Mouse (Mus musculus): Measurements from ENCODE around the gene Arhgef2. TPM values are rescaled to one million over a fixed set of nuclear protein-coding genes. Genes with fewer than 3 reads are reported as not detected.

Arhgef2 gene
- total RNA-seq, 1 experiment from 2014 or later, result 164 TPM

DNA sequence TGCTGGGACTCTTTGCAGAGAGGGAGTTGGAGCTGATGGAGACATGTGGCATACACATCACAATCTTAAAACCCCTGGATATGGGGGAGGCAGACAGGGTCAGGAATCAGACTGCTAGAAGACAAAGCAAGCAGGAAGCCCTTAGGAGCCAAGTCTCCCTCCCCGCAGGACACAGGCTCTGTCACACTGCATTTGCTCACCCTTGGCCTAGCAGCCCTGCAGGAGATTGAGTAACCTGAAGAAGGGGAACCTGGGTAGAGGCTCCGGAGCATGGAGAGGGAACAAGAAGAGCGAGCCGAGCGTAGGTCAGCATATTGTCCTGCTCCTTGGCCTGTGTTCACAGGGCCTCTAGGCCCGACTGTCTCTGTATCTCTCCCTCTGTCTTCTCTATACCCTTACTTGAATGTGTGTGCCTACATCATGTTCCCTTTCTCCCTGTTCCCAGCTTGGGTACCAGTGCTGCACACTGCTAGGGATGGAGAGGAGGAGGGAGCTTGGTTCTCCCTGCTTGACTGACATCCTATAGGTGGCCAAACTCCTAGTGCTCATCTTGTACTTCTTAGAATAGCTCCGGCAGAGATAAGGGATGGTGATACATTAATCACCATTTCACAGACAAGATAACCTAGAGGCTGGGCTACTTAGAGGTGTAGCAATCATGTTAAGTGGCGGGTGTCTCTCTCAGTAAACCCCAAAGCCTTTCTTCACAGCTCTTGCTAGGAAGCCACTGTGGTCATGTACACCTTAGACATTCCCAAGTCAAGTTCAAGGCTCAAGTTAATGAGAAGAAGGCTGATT is 12.5 kb downstream of the Arhgef2 start:
- ATAC-seq (ENCODE audit: extremely low read depth, insufficient number of reproducible peaks, low FRiP score, poor library complexity, severe bottlenecking), result peak; percentile 61

DNA sequence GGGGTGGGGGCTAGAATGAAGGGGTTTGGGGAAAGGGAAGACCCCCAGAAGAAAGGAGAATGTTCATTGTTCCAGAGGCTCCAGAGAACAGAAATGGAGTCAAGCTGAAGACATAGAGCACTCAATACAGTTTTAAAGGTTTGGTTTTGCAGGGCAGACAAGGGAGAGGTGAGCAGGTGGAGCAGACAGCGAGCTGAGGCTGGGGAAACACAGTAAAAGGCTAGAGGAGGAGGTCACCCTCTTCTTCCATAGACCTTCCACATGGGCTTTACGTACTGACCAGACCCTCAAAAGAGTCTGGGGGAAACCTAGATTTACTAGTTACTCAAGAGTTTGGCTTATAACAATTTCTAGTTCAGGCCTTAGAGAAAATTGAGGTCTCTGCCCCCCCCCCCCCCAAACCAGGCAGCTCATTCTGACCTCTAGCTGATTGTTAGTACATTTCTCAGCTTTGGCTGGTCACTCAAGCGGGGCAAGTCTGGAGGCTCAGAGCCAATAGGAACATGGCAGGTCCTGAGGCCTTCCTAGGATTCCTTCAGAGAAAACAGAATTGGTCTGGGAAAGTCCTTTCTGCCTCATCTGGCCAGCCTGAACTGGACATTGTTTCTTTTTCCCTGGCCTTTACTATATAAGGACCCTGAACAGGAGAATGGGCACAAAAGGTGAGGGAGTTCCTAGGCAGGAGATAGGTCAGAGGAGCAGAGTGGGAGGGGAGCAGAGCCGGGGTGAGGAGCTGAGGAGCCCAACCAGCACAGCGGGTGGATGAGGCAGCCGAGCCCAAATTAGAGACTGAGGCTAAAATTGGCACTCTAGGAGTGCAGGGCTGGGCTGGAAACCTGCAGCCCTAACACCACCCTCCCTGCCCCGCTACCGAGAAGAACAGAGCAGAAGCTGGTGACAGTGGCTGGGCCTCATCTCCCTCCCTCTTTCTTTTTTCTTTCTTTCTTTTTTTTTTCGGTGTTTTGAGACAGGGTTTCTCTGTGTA is 13.6 kb downstream of the Arhgef2 start:
- ATAC-seq (ENCODE audit: extremely low read depth, insufficient number of reproducible peaks, low FRiP score, poor library complexity, severe bottlenecking), result no peak

DNA sequence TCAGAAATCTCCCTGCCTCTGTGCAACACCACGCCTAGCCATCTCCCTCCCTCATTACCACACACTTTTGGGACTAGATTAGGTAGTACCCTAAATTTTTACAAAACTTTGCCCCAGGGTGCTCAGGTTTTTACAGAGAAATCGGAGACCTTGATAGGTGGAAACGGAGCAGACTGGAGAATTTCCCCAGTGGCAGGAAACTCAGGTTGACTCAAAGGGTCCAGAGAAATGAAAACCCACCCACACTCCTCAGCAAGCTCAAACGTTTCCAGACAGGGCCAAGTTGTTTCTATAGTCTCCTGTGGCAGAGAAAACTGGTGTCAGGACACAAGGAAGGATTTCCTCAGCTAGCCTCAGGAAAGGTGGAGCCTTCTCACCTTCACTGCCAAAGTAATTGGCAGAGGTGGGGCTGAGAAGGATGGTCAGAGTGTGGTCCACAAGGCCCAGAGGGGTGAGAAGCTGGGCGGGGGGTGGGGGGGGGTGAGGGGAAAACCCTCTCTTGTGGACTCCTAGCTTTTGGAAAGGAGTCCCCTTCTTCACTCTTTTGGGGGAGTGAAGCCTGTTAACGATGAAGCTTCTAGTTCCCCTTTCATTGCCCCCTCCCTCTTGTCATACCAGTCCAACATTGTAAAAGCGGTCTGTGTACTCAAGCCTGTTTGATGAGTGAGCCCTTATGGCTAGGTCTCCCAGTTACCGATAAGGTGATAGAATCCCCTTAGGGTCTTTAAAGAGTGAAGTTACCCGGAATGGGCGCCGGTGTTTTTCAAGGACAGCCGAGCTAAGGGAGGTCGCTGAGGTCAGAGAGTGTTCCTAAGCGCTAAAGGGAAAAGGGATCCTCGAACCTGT is 14.6 kb downstream of the Arhgef2 start:
- ATAC-seq (ENCODE audit: extremely low read depth, insufficient number of reproducible peaks, low FRiP score, poor library complexity, severe bottlenecking), result no peak

DNA sequence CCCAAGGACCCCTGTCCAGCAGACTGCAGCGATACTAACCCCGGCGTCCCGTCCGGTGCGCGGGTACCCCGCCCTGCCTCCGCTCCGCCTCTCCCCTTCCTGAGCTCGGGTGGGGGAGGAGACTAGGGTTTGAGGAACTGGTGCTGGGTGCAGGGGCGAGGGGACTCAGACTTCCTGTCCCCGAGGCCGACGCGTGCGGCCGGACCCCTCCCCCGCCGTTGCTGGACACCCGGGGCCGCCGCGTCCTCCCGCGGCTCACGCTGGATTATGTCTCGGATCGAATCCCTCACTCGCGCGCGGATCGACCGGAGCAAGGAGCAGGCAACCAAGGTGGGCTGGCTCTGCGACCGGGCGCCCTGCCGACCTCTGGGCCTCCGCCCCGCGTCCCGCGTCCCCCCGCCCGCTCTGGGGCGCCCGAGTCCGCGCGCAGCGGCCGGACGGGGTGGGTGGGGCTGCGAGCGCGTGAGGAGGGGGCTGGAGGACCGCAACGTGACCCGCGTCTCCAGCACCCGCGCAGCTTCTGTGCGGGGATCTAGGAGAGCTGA is 15.3 kb downstream of the Arhgef2 start:
- ATAC-seq (ENCODE audit: extremely low read depth, insufficient number of reproducible peaks, low FRiP score, poor library complexity, severe bottlenecking), result peak; percentile 84

DNA sequence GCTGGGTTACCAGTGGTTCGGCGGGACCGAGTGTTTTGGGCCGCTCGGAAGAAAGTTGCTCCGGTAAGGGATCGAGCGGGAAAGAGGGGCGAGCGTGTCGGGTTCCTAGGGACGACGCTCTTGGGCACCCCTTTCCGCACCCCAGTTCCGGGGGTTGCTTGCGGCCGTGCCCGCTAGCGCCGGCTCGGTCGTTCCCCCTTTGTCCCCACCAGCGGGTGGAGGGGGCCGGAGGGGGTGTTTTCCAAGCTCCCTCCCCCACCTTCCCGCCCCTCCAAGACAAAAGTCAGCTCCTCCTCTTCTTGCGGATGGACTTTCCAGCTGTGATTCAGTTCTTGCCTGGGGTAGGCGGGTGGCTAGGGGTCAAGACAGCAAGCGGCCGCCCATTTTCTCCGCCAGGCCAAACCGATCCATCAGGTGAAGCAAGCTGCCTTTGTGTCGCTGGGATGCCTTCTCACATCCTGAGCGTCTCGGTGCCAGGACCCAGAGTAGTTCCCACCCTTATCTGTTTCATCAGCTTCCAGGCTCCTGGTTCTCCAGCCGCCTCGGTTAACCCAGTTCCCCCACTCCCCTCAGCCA is 15.9 kb downstream of the Arhgef2 start:
- ATAC-seq (ENCODE audit: extremely low read depth, insufficient number of reproducible peaks, low FRiP score, poor library complexity, severe bottlenecking), result no peak

DNA sequence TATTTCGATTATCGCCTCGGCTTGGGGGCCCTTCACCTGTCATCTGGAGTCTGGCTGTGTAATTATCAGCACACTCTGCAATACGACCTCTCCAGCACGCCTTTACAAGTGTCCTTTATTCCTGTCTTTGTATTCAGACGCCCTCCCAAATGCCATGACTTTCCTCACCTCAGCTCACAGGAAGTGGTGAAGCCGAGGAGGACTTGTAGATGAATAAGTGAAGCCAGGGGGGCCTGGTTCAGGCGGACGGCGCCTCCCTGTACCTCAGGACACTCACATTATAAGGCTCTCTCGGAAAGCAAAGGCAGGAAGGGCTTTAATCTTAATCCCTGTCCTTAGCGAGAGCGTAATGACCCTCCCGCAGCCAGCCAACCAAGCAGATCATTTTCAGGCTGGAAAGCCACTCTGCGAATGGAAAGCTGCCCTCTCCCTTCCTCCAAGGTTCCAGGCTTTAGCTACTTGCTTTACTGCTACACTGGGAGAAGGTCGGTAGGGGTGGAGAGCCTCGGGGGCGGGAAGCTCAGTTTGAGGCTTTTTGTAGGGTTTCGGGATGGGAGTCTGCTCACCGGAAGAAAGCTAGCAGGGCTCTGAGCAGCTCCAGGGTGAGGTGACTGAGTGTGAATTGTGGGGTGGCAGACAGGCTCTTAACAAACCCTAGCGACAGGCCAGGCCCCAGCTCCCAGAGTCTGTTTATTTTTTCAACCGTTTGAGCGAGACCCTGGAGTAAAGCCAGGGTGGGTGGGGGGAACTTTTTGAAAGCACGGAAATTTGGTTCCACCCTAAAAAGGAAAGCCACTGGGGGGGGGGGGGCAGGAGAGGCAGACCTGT is 16.6 kb downstream of the Arhgef2 start:
- ATAC-seq (ENCODE audit: extremely low read depth, insufficient number of reproducible peaks, low FRiP score, poor library complexity, severe bottlenecking), result no peak

DNA sequence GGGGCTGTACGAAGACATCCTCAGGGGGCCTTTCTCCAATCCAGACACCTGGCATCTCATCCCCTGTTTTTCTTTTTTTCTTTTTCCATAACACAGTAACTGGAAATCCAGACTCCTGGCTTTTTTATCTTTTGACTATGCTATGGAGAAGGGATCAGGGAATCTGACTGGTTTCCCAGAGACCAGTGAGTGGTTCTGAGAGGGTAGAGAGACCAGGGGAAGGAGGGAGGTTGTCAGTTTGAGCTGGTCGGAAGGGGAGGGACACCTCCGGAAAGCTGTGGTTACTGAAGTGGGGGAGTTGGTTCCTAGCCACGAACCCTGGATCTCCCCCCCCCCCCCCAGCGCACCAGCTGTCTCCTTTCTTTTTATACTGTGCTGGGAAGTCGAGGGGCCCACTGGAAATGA is 17.2 kb downstream of the Arhgef2 start:
- ATAC-seq (ENCODE audit: extremely low read depth, insufficient number of reproducible peaks, low FRiP score, poor library complexity, severe bottlenecking), result no peak

DNA sequence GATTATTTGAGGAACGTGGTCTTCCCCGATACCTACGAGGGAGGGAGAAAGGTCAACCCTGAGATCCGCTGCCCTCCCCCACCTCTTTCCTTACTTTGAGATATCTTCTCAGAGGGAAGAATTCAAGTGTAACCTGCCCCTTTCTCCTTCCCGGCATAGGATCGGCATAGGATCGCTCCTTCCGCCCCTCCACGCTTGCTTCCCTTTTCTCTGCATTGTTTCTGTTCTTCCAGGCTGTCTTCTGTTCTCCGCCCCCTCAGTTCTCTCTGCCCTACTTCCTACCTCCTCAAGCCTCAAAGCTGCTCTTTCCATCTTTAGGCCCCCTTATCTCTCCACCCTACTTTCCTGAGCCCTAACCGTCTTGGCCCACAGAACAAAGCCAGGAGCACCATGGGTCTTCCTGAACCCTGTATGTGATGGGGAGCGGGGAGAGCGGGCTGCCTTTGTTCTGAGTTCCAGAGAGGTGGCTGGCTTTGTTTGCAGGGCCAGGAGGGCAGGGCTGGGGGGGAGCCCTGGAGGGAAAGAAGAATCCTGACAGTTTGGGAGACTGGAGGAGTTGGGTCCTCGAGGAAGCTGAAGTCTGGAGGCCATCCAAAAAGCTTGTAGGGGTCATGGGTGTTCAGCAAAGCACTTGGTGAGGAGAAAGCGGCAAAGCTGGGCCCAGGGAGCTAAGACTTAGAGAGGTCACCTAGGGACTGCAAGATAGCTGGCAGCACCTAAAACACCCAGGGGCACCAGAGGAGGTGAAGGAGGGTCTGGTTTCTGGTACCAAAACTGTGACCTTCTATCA is 17.8 kb downstream of the Arhgef2 start:
- ATAC-seq (ENCODE audit: extremely low read depth, insufficient number of reproducible peaks, low FRiP score, poor library complexity, severe bottlenecking), result no peak

DNA sequence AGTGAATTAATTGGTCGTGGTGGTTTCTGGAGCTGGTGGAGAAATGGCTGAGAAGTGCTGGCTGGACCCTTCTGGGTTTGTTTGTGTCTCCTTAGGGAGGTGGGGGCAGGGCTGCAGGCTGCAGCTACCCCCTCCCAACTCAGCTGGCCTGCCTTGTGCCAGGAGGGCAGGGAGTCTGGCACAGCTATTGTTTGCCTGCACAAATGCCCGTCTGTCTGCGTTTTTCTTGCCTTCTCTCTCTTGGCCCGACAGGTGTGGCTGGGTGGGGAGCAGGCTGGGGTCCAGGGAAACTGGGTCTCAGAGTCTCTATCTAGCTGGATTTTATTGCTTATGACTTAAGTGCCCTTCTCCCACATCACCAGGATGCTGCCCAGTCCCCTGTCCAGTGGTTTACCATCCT is 18.6 kb downstream of the Arhgef2 start:
- ATAC-seq (ENCODE audit: extremely low read depth, insufficient number of reproducible peaks, low FRiP score, poor library complexity, severe bottlenecking), result no peak

DNA sequence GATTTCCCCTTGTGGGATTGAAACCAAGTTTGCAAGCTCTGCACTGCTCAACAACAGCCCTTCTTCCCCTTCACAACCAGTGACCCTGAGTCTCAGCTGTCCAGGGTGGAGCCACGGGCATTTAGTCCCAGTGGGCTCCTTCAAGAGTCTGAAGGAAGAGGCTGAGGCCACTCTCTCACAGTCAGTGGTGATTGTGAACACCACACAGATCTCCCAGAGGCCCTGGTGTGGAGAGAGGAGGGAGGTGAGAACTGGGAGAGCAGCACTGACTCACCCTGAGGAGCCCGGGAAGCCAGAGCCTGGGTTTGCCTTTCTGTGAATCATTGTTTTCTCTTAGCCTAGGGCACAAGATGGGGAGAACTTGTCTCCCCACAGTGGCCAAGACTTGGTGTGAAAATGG is 19.2 kb downstream of the Arhgef2 start:
- ATAC-seq (ENCODE audit: extremely low read depth, insufficient number of reproducible peaks, low FRiP score, poor library complexity, severe bottlenecking), result no peak

DNA sequence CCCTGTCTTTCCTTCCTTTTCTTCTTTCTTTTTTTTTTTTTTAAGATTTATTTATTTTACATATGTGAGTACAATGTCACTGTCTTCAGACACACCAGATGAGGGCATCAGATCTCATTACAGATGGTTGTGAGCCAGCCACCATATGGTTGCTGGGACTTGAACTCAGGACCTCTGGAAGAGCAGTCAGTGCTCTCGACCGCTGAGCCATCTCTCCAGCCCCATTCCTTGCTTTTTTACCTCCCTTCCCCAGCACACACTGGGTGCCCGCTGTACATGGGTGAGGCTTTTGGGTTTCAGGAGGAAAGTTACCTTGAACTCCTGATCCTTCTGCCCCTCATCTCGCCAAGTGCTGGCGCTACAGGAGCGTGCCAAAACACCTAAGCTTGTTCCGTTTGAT is 19.8 kb downstream of the Arhgef2 start:
- no peak for ATAC-seq (ENCODE audit: extremely low read depth, insufficient number of reproducible peaks, low FRiP score, poor library complexity, severe bottlenecking)

DNA sequence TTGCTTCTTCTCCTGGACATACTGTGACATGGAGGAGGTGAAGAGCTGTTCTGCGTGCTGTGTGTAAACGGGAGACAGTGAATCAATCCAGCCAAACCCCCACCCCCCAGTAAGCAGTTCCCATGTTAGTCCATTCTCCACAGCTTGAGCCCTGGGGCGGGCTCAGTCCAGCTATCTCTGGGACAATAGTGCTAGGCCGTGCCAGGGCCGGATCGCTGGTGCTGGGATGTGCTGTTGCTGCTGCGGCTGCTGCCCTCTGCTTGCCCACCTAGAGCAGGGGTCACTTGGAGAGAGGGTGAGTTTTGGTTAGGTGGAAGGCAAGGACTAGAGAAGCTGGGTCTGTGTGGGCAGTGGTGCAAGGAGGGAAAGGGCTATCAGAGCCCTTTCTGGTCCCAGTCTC is 20.6 kb downstream of the Arhgef2 start:
- no peak for ATAC-seq (ENCODE audit: extremely low read depth, insufficient number of reproducible peaks, low FRiP score, poor library complexity, severe bottlenecking)

DNA sequence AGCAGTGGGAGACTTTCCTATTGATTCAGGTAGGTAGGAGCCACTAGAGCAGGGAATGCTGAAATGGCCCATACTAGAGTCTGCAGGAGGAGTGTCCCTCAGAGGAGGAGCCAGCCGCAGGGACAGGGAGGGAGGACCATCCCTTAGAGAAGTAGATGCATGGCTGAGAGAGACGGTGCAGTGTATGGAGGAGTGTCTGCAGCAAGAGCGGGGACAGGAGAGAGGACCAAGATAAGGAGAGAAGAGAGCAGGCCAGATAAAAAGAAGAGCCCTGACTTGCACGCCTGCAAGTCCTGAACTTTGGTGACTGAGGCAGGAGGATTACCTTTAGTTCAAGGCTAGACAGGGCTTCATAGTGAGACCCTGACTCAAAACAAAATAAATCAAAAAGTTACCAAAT is 21.3 kb downstream of the Arhgef2 start:
- no peak for ATAC-seq (ENCODE audit: extremely low read depth, insufficient number of reproducible peaks, low FRiP score, poor library complexity, severe bottlenecking)

DNA sequence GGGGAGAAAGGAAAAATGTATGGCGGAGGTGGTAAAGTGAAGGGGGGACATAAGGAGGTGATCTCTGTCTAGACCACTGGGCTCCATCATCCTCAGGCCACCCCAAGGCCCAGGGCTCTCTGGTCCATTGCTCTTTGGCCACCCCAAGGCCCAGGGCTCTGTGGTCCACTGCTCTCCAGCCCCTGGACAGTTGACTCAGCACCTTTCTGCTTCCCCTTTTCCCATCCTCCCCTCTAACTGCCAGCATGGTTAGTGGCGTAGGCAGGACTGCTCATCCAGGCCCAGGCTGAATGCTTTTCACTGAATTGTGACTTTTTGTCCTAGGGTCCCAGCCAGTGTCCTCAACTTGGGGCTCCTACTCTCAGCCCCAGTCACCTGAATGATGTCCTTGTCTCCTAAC is 21.8 kb downstream of the Arhgef2 start:
- ATAC-seq (ENCODE audit: extremely low read depth, insufficient number of reproducible peaks, low FRiP score, poor library complexity, severe bottlenecking), result peak; percentile 39

DNA sequence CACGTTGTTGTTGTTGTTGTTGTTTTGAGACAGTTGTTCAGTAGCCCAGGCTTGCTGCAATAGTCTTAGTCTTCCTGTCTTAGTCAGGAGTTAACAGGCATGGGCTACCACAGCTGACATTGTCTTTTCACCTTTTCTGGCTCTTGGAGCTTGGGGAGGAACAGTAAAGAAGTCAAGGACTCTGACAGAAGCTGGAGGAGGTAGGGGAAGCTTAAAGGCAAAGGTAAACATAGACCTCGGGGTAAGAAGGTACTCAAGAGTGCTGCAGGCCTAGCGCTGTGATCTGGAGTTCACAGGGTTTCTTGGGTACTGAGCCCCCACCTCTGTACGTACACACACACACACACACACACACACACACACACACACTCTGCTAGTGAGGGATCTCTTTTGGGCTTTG is 23.0 kb downstream of the Arhgef2 start:
- ATAC-seq (ENCODE audit: extremely low read depth, insufficient number of reproducible peaks, low FRiP score, poor library complexity, severe bottlenecking), result no peak

DNA sequence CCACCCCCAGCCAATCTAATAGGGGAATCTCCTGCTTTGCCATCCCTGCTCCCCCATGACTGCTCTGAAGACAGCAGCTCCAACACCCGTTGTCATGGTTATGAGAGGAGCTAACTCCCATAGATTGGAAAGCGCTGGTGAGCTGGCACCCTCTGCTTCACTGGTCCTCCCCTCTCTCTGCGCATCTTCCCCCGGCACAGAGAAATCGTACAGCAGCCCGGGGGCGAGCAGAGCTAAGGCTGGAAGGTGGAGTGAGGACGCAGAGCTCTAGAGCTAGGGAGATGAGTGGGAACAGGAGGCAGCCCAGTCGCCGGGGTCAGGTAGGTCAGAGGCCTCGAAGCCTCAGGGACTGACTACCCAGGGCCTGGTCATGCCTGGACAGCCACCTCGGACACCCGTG is 23.5 kb downstream of the Arhgef2 start:
- ATAC-seq (ENCODE audit: extremely low read depth, insufficient number of reproducible peaks, low FRiP score, poor library complexity, severe bottlenecking), result no peak

DNA sequence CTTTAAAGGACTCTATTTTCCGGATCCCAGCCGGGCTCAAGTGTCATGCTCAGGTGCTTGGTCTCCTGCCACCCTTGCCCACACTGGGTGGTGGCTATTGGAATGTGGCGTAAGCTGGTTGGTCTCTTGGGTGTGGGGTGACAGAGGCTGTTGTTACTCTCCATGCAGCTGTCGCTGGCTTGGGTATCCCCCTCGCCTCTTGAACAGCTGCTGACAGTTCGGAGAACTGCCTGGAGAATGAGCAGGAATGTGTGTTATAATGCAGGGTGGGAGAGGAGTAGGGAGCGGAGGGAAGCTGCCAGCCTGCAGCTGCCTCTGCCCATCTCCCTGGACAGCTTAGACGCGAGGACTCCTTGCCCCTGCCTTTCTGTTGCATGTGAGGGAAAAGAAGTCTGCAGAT is 24.3 kb downstream of the Arhgef2 start:
- ATAC-seq (ENCODE audit: extremely low read depth, insufficient number of reproducible peaks, low FRiP score, poor library complexity, severe bottlenecking), result no peak

Data from neutrophil, adult 5-6 weeks (primary cell).